Mouse (Mus musculus) ES-Bruce4 (cell line): ENCODE data around the gene Triobp. TPM values are rescaled to one million over a fixed set of nuclear protein-coding genes. Genes with fewer than 3 reads are reported as not detected.
A peak's percentile ranks its signal among the peaks of the same experiment; 100 is the strongest.

ENCODE experiments used
- H3K27ac ChIP-seq: 2 replicates; pipeline ENCODE4 v1.5.1; 2012; ENCODE audit warnings: low read length, inconsistent platforms; ENCODE audit not compliant: insufficient read depth
- H3K27me3 ChIP-seq: 2 replicates; pipeline ENCODE4 v1.6.1; 2012; ENCODE audit warnings: mild to moderate bottlenecking, low read length, inconsistent platforms; ENCODE audit not compliant: control insufficient read depth, poor library complexity, insufficient read depth, severe bottlenecking
- H3K36me3 ChIP-seq: 2 replicates; pipeline ENCODE4 v1.6.1; 2012; ENCODE audit warnings: inconsistent platforms, mild to moderate bottlenecking, low read length, moderate library complexity; ENCODE audit not compliant: control insufficient read depth, poor library complexity, insufficient read depth, severe bottlenecking
- H3K4me1 ChIP-seq: one replicate; pipeline ENCODE4 v1.8.1; 2011; ENCODE audit warnings: low read length; ENCODE audit not compliant: control insufficient read depth, insufficient read depth
- H3K4me3 ChIP-seq: 2 replicates; pipeline ENCODE4 v1.5.1; 2011; ENCODE audit warnings: low read depth, mild to moderate bottlenecking, low read length
- H3K9ac ChIP-seq: 2 replicates; pipeline ENCODE4 v1.6.1; 2012; ENCODE audit warnings: low read depth, mild to moderate bottlenecking, inconsistent platforms; ENCODE audit not compliant: poor library complexity, severe bottlenecking
- H3K9me3 ChIP-seq: replicated peaks from 2 replicates; pipeline ENCODE4 v1.6.1; 2012; ENCODE audit warnings: mild to moderate bottlenecking, low read length, inconsistent platforms; ENCODE audit not compliant: control insufficient read depth, poor library complexity, insufficient read depth, severe bottlenecking
- CTCF ChIP-seq: IDR thresholded peaks from one replicate; pipeline ENCODE4 v1.8.1; 2011; ENCODE audit warnings: low read depth, low read length
- EP300 ChIP-seq: IDR thresholded peaks from 2 replicates; pipeline ENCODE4 v1.6.1; 2011; ENCODE audit warnings: low read depth, low read length; ENCODE audit not compliant: insufficient read depth
- POLR2A ChIP-seq: IDR thresholded peaks from one replicate; pipeline ENCODE4 v1.8.1; 2011; ENCODE audit warnings: low read length; ENCODE audit not compliant: insufficient read depth
- polyA plus RNA-seq: library from polyadenylated mRNA; stranded (reverse); fragments of >200 nt; gene quantifications from 2 replicates; pipeline ENCODE4 v1.2.4, GENCODE M21; 2011; ENCODE audit warnings: low read depth; ENCODE audit not compliant: missing spikeins, insufficient read depth, insufficient read length

Gene Triobp
- polyA plus RNA-seq, 1 experiment, result 49.5 TPM

DNA sequence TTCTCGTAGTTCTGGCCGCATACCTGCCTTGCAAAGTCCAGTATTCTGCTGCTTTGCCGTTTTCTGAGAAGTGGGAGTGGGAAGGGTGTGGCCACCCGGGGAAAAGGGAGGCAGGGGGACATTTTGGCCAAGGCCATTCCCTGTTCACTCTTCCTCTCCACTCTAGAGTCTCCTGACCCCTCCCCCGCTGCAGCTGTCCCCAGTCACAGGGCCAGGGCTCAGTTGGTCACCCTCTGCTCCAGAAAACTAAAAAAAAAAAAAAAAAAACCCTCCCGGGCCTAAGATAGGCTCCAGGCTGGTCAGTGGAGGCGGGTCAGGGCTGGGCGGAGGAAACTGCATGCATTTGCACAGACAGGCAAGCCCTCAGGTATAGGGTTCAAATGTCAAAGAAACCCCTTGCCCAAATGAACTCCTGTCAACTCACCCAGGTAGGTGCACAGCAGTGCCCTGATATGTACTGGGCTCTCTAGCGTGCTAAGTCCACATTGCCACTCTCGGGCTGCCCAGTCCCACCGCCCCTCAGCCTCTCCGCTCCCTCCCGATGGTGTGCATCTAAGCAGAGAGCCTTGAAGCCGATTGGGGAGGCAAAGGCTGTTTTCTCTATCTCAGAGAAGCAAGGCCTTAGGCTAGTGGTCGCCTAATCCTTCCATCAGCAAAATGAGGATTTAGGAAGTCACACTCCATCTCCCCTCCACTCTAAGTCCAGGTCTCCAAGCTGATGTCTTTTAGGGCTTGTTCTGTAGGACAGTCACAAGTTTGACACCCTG lies 20.3 kb upstream of the Triobp start:
- H3K4me1 ChIP-seq, result peaks cover 7% of the 10 kb centered on the region
- H3K27ac ChIP-seq, result peak overlapping the region; percentile 54; the same call in 1 of the 2 replicates
- H3K4me3 ChIP-seq, result peak overlapping the region; percentile 57
- H3K9me3 ChIP-seq, result no peaks in the 10 kb centered on the region
- no peak for TF ChIP-seq CTCF
- TF ChIP-seq POLR2A, result no peak
- TF ChIP-seq EP300, result no peak
- peak overlapping the region; percentile 57 for H3K9ac ChIP-seq
- H3K27me3 ChIP-seq, result no peaks in the 10 kb centered on the region
- H3K36me3 ChIP-seq, result no peaks in the 10 kb centered on the region

DNA sequence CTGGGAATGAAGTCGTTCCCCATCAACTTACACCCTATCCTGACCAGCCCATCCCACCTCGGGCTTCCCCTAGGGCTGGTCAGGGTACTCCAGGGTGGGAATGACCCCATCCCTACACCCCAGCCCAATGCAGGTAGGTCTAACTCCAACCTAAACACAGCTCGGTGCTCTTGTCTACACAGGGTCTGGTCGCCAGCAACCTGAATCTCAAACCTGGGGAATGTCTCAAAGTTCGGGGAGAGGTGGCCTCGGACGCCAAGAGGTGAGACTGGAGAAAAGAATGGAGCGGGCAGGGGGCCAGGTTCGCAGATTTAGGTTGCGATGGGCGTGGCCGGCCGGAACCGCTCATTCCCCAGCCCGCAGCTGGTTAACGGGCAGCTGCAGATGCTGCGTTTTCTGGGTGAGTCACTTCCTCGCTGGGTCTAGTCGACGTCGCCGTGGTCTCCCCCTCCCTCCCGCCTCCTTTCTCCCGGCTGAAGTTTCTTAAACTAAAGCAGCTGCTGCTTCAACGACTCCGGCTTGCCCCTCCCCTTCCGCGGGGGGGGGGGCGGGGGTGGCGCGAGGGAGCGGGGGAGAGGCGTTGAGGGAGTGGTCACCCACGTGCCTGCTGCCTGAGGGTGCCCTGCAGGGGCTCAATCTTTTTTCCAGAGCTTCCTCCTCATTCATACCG lies 19.6 kb upstream of the Triobp start:
- peak overlapping the region; percentile 54 for H3K27ac ChIP-seq
- peak overlapping the region; percentile 27 for H3K4me3 ChIP-seq
- H3K27me3 ChIP-seq, result no peaks in the 10 kb centered on the region
- no peaks in the 10 kb centered on the region for H3K36me3 ChIP-seq
- peak overlapping the region; percentile 57 for H3K9ac ChIP-seq
- no peaks in the 10 kb centered on the region for H3K9me3 ChIP-seq
- TF ChIP-seq POLR2A (no peak), EP300 (peak; percentile 35; the same call in 1 of the 2 replicates)
- peaks cover 7% of the 10 kb centered on the region for H3K4me1 ChIP-seq

DNA sequence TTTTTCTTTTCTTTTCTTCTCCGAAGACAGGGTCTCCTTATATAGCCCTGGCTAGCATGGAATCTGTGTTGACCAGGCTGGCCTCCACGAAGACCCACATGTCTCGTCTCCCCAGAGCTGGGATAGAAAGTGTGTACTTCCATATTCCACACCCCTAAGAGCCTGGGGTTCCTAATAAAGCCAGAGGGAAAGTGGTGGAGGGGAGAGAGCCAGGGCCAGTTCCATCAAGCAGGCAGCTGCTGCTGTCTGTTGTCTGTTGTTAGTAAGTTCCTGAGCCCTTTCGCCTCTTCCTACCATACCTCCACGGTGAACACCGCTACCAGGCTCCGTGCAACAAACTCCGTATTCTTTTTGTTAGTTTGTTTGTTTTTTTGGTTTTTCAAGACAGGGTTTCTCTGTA lies 19.0 kb upstream of the Triobp start:
- no peaks in the 10 kb centered on the region for H3K36me3 ChIP-seq
- peak overlapping the region; percentile 33; the same call in 1 of the 2 replicates for H3K27ac ChIP-seq
- TF ChIP-seq POLR2A (no peak), CTCF (no peak), EP300 (no peak)
- H3K27me3 ChIP-seq, result no peaks in the 10 kb centered on the region
- H3K4me3 ChIP-seq, result no peak overlapping the region
- no peaks in the 10 kb centered on the region for H3K9me3 ChIP-seq
- no peak overlapping the region for H3K9ac ChIP-seq
- peaks cover 7% of the 10 kb centered on the region for H3K4me1 ChIP-seq

DNA sequence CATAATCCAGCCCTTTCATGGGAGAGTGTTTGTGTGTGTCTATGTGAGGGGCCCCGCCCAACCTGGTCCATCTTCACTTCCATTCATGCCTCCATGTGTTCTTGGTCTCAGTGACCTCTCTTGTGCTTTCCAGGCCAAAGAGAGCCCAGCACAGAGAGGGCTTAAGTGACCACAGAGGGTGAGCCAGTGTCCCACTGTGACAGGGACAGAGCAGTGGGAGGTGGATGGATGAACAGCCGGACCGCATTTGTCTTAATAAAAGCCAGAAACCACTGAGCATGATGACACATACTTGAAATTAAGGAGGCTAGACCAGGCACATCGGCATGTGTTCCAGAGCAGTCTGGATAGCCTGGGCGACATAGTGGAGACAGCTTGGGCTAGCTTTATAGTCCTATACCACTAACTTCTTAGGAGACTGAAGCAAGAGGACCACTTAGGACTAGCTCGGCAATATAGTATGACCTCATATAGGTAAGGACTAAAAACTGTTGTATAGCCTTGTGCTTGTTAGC lies 17.3 kb upstream of the Triobp start:
- no peak for TF ChIP-seq EP300
- TF ChIP-seq CTCF, result no peak
- TF ChIP-seq POLR2A, result no peak
- H3K4me3 ChIP-seq, result no peak overlapping the region
- H3K27me3 ChIP-seq, result no peaks in the 10 kb centered on the region
- H3K36me3 ChIP-seq, result no peaks in the 10 kb centered on the region
- H3K9ac ChIP-seq, result no peak overlapping the region
- no peaks in the 10 kb centered on the region for H3K9me3 ChIP-seq
- H3K27ac ChIP-seq, result no peak overlapping the region
- H3K4me1 ChIP-seq, result peaks cover 5% of the 10 kb centered on the region

DNA sequence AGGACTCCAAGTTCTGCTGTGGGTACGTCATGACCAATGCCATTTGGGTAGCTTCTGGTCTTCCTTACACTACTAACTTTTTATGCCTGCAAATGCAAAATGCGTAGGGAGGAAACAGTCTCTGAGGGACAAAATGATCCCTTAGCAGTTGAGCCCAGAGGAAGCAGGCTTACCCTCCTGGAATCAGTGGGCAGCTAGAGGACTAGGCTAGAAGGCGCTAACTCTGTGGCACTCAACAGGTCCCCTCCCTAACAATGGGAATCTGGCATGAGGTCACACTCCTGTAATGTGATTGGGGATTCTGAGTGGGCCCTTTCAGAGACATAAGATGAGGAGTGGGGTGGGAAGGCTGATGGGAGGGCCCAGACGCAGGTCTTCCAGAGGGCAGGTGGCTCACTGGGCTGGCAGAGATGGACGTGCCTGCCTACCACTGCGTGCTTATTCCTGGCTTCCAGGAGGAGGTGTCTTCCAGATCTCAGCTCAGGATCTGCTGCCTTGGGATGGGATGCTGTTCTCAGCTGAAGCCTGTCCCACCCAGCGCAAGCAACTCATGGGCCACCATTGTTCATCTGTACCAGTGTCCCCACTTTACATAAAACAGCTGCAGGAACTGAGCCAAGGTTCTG lies 16.6 kb upstream of the Triobp start:
- Histone ChIP-seq H3K9ac (no peak overlapping the region), H3K4me1 (peaks cover 4% of the 10 kb centered on the region), H3K36me3 (no peaks in the 10 kb centered on the region), H3K9me3 (no peaks in the 10 kb centered on the region), H3K4me3 (no peak overlapping the region), H3K27ac (no peak overlapping the region), H3K27me3 (no peaks in the 10 kb centered on the region)
- TF ChIP-seq CTCF (no peak), POLR2A (no peak), EP300 (no peak)

DNA sequence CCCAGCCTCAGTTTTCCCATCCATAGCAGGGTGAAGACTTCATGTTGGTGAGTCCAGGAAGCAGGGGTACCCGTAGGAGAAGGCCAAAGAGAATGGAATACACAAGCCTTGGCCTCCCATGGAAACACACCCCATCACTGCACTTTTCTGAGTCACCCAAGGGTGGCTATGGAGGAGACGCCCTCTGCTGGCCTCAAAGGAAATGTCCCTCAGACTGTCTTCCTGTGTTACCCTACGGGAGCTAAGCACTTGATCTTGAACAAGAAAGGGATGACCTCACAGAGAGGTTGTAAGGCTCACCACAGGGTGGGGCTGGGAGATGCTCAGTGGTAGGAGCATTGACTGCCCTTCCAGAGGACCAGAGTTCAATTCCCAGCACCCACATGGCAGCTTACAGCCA lies 15.9 kb upstream of the Triobp start:
- no peak overlapping the region for H3K9ac ChIP-seq
- H3K36me3 ChIP-seq, result no peaks in the 10 kb centered on the region
- no peak overlapping the region for H3K27ac ChIP-seq
- no peak overlapping the region for H3K4me3 ChIP-seq
- no peaks in the 10 kb centered on the region for H3K9me3 ChIP-seq
- H3K4me1 ChIP-seq, result peaks cover 8% of the 10 kb centered on the region
- TF ChIP-seq EP300 (no peak), CTCF (peak; percentile 73)
- no peaks in the 10 kb centered on the region for H3K27me3 ChIP-seq
